Mouse (Mus musculus): ENCODE measurements around the gene Myh9.

GRCm38 (mm10) chr15:77760037-77760436 is 81.9 kb downstream of the Myh9 start:
- TF ChIP-seq CTCF (IDR thresholded peaks at IDR 0.05): no peak
- no peak for TF ChIP-seq EP300 (IDR thresholded peaks at IDR 0.05)

Data from lung, postnatal 0 days (tissue).